Mouse (Mus musculus) lung, embryonic 15.5 days (tissue): ENCODE results near the gene Ppp1r1c. TPM values are rescaled to one million over a fixed set of nuclear protein-coding genes. Genes with fewer than 3 reads are reported as not detected.
A peak's percentile ranks its signal among the peaks of the same experiment; 100 is the strongest.

Experiments used
- ATAC-seq: fragments of 200-750 bp; cut with Nextera tagmentation; 2 replicates; pipeline ENCODE4 v1.8.0; 2017; ENCODE audit warnings: moderate number of reproducible peaks, borderline replicate concordance; ENCODE audit not compliant: low FRiP score, low TSS enrichment; ENCODE audit errors: extremely low read depth
- H3K27ac ChIP-seq: fragments of 300-500 bp; sonication (generic); 2 replicates; pipeline ENCODE4 v1.5.1; 2015; ENCODE audit warnings: moderate library complexity, mild to moderate bottlenecking, inconsistent platforms
- H3K27me3 ChIP-seq: fragments of 300-500 bp; sonication (generic); 2 replicates; pipeline ENCODE4 v1.6.1; 2015; ENCODE audit warnings: inconsistent platforms
- H3K36me3 ChIP-seq: fragments of 300-500 bp; sonication (generic); 2 replicates; pipeline ENCODE4 v1.6.1; 2015; ENCODE audit warnings: inconsistent platforms
- H3K4me1 ChIP-seq: fragments of 300-500 bp; sonication (generic); 2 replicates; pipeline ENCODE4 v1.6.1; 2015; ENCODE audit warnings: inconsistent platforms
- H3K4me2 ChIP-seq: fragments of 300-500 bp; sonication (generic); 2 replicates; pipeline ENCODE4 v1.6.1; 2015; ENCODE audit warnings: inconsistent platforms, mild to moderate bottlenecking, moderate library complexity
- H3K4me3 ChIP-seq: fragments of 300-500 bp; sonication (generic); 2 replicates; pipeline ENCODE4 v1.5.1; 2015; ENCODE audit warnings: mild to moderate bottlenecking, inconsistent platforms
- H3K9ac ChIP-seq: fragments of 300-500 bp; sonication (generic); 2 replicates; pipeline ENCODE4 v1.6.1; 2015; ENCODE audit warnings: inconsistent platforms
- H3K9me3 ChIP-seq: fragments of 300-500 bp; sonication (generic); 2 replicates; pipeline ENCODE4 v1.6.1; 2016; ENCODE audit warnings: inconsistent platforms
- WGBS: fragments of 180-500 bp; shearing (Covaris S2); methylation state at CpG from one replicate; pipeline ENCODE4 v1.1.7; 2015; 5-methylcytosine and 5-hydroxymethylcytosine counted together
- polyA plus RNA-seq: library from polyadenylated mRNA; unstranded; fragments of >200 nt; fragmentation: Nextera tagmentation; extraction: Ambion mirVana; gene quantifications from 2 replicates; pipeline ENCODE4 v1.2.1, GENCODE M21; 2015

Ppp1r1c gene
- polyA plus RNA-seq: 0.10 and 0.26 TPM in 2 replicates

DNA sequence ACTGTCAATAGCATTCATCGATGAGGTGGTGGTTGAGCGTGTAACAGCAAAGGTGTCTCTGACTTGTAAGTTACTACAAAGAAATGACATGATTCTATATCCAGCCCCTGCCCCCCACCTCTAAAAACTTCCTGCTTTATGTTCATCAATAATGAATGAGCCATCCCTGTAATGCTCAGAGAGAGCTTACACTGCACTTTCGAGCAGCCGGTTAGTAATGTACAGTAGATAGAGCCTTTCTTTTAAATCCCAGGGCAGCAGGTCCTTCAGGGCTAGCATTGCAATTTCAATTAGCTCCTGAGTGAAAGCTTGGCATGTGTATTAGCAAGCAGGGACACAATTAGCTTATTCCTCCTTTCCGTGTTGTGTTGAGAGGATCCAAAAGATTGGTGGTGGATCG, at the start of gene Ppp1r1c:
Ppp1r1c (plus strand) TSS at position 206 of the 400 bp plus-strand sequence.
- no peaks in the 10 kb centered on the region for H3K9me3 ChIP-seq
- no peaks in the 10 kb centered on the region for H3K36me3 ChIP-seq

DNA sequence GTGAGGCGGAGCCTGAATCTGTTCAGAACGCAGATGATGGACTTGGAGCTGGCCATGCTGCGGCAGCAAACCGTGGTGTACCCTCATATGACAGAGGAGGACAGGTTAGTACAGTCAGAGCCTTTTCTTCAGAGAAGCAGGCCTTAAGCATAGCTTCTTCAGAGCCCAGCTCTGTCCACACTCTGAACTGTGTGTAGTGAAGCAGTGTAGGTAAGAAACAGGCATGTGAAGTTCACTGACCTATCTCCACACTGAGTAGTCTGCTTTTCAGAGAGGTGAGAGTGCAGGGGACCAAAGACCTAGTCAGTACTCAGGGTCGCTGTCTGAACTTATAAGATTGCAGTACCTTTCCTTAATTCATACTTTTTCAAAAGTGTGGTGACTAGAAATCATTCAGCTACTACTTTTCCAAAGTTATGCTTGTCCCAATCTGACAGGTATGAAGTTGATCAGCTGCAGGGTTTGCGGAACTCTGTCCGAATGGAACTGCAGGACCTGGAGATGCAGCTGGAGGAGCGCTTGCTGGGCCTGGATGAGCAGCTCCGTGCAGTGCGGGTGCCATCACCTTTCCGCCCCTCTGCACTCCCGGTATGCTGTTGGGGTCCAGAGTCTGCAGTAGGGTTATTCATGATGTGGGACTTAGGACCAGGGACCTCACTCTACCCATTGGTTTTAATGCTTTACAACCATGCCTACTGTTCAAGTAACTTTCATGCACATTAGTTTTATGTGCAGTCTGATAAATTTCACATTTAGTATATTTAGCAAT, 47.0 kb upstream of the Ppp1r1c start:
- peaks cover 43% of the 10 kb centered on the region for H3K36me3 ChIP-seq
- H3K27ac ChIP-seq: no peak overlapping the region

More for the DNA sequence above, at the start of gene Ppp1r1c:
- ATAC-seq: no peak
- Histone ChIP-seq H3K4me3 (no peak within 1 kb of the TSS), H3K9ac (no peak within 1 kb of the TSS), H3K4me2 (no peak within 1 kb of the TSS), H3K27ac (no peak within 1 kb of the TSS), H3K27me3 (no peaks in the 10 kb centered on the region), H3K4me1 (no peaks in the 10 kb centered on the region)
- 88% methylated on average over 6 of the region's 6 CpGs for WGBS

DNA sequence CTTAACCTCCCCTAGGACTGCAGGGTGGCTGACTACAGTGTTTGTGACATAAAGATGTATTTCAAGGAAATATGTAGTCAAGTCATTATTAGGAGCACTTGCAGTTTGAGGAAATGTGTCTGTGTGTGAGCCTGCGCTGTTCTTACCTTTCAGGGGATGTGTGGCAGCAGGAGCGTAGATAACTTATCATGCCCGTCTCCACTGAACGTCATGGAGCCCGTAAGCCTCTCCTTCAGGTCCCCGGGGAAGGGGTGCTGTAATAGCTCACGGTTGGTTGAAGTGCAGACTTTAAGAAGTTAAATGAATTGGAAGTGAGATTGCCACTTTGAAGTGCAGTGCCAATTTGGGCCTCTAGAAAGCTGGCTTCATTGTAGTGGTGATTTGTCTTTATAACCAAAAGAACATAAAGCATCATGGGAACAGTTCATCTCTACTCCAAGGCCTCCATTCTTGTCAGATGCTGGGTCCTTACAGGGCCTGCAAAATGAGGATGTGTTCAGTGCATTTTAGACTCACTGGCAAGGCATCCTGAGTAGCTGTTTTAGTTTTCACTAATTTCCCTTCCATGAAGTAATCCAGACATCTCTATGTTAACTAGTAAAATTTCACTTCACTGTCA, 46.0 kb upstream of the Ppp1r1c start:
- Histone ChIP-seq H3K4me3 (no peak overlapping the region), H3K27ac (no peak overlapping the region)
- 74% methylated on average over 7 of the region's 7 CpGs for WGBS

More for the DNA sequence above, 47.0 kb upstream of the Ppp1r1c start:
- Histone ChIP-seq H3K27me3 (no peaks in the 10 kb centered on the region), H3K4me3 (no peak overlapping the region), H3K4me1 (peaks cover 10% of the 10 kb centered on the region), H3K9me3 (no peaks in the 10 kb centered on the region), H3K4me2 (no peak overlapping the region), H3K9ac (no peak overlapping the region)
- no peak for ATAC-seq
- 92% methylated on average over 12 of the region's 12 CpGs for WGBS

DNA sequence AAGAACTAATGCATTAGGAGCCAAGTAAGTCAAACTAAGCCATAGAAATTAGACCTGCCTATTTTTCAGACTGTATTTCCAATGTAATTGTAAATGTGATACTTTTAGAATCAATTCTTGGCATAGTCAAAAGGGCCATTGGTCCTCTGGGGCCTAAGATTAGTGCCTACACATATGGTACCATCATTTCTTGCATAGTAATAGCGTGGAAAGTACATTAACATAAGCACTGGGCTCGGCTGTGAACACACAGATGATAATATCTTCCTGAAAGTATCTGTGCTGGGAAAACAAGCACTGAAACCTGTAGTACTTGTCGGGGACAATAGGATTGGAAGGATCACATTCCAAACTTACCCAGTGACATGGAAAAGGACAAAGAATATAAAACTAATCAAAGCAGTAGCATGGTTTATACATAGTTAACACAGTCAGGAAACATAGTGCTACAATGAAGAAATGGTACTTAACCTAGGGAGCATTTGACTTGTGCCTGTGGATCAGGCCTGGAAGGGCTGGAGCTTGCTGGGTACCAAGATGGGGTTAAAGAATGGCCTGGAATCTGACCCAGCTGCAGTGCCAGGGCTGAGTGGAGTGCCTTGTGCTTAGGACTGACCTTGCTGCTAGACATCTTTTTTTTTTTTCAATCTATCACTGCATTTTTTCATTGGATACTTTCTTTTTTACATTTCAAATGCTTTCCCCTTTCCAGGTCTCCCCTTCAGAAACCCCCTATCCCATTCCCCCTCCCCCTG, 42.9 kb upstream of the Ppp1r1c start:
- H3K4me2 ChIP-seq: no peak overlapping the region
- no peaks in the 10 kb centered on the region for H3K9me3 ChIP-seq
- no peak overlapping the region for H3K4me3 ChIP-seq
- H3K36me3 ChIP-seq: peaks cover 20% of the 10 kb centered on the region
- ATAC-seq: no peak
- no peak overlapping the region for H3K27ac ChIP-seq
- WGBS: 71% methylated on average over 3 of the region's 3 CpGs
- H3K4me1 ChIP-seq: peaks cover 20% of the 10 kb centered on the region
- no peak overlapping the region for H3K9ac ChIP-seq
- no peaks in the 10 kb centered on the region for H3K27me3 ChIP-seq

More for the DNA sequence above, 46.0 kb upstream of the Ppp1r1c start:
- Histone ChIP-seq H3K9ac (no peak overlapping the region), H3K4me2 (no peak overlapping the region), H3K9me3 (no peaks in the 10 kb centered on the region), H3K4me1 (peaks cover 18% of the 10 kb centered on the region), H3K36me3 (peaks cover 43% of the 10 kb centered on the region), H3K27me3 (no peaks in the 10 kb centered on the region)
- ATAC-seq: no peak

DNA sequence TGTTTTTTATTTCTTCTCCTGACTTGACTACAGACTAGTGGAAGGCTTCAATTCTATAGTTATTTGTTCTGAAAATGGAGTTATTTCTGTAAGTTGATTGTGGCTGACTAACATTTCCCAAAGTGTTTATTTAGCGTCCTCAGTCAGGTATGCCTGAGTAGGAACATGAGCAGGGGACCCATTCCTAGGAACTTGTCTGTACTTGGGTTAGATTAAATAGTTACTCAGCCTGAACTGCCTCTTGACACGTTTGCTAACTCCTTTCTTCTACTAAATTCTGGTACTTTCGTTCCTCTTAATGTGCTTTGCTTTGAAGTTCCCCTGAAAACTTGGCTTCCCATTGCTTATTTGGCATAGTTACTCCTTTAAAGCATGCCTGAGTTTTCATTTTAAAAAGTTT, 42.1 kb upstream of the Ppp1r1c start:
- peaks cover 15% of the 10 kb centered on the region for H3K36me3 ChIP-seq
- H3K4me1 ChIP-seq: peaks cover 20% of the 10 kb centered on the region
- peak; percentile 76; the same call in 1 of the 2 replicates for ATAC-seq
- H3K27me3 ChIP-seq: no peaks in the 10 kb centered on the region
- 31% methylated on average over 3 of the region's 3 CpGs for WGBS
- H3K4me2 ChIP-seq: no peak overlapping the region
- H3K27ac ChIP-seq: peak overlapping the region; percentile 35
- H3K9me3 ChIP-seq: no peaks in the 10 kb centered on the region
- H3K9ac ChIP-seq: no peak overlapping the region
- H3K4me3 ChIP-seq: no peak overlapping the region

DNA sequence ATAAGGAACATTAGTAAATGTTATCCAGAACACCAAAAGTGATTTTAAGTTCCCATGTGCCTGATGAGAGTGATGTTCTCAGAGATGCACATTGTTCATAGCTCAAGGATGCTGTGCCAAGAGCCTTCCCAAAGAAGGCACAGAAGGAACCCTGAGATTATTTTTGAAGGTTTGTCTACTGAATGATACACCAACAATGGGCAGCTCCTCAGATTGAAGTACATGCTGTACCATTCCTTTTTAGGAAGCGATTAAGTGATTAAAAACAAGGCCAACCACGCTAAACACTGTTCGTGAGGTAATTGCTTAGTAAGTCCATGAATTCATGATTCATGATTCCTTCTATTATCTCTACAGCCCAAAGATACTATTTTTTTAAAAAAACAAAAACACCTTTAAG, 32.3 kb upstream of the Ppp1r1c start:
- Histone ChIP-seq H3K9ac (no peak overlapping the region), H3K9me3 (no peaks in the 10 kb centered on the region), H3K27me3 (no peaks in the 10 kb centered on the region), H3K4me1 (no peaks in the 10 kb centered on the region), H3K4me2 (no peak overlapping the region), H3K36me3 (peaks cover 10% of the 10 kb centered on the region), H3K4me3 (no peak overlapping the region), H3K27ac (no peak overlapping the region)
- no peak for ATAC-seq
- 91% methylated on average over 3 of the region's 3 CpGs for WGBS

DNA sequence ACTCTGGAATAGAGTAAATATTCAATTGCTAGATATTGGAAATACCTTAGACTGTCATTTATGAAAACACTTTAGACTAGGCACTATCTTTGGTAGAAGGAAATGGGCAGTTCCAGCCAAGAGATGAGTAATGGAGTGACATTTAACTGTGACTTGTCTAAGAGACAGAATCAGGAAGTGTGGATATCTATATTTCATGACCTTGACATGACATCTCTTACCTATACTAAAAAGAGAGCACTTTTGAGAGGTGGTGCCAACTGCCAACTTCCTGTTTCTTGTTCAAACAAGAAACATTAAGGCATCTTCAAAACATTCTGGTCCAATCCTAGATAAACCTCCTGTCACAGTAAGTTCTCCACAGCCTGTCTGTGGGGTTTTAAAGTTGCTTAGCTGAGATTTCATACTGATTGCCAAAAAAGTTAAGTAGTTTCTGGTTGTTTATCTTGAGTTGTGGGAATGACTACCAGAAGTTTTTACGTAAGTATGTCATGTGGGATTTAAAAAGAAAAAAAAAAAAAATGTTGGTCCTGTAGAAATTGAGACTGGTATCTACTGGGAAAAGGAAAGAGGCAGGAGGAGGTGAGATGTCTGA, 29.8 kb upstream of the Ppp1r1c start:
- ATAC-seq: no peak
- H3K9ac ChIP-seq: no peak overlapping the region
- no peaks in the 10 kb centered on the region for H3K9me3 ChIP-seq
- no peak overlapping the region for H3K4me2 ChIP-seq
- no peaks in the 10 kb centered on the region for H3K27me3 ChIP-seq
- no peaks in the 10 kb centered on the region for H3K36me3 ChIP-seq
- WGBS: 50% methylated on average over 1 of the region's 1 CpGs
- H3K4me3 ChIP-seq: no peak overlapping the region
- H3K4me1 ChIP-seq: no peaks in the 10 kb centered on the region
- no peak overlapping the region for H3K27ac ChIP-seq

DNA sequence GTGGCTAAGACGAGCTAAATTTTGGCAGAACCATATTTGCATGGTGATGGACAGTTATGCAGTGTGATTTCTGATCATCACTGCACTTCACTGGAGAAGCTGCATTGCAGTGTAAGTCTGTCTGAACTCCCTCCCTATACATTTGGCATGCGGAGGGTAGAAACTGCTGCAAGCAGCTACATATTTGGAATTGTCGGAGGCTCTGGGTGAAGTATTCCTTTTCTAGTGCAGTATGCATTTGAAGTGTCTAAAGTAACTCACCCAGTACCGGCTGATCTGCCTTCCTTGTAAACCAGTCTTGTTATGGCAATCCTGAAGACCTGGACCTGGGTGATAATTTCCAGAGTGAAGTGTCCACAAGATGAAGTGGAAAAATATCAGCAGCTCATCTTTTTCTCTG, 25.9 kb upstream of the Ppp1r1c start:
- no peak for ATAC-seq
- Histone ChIP-seq H3K9me3 (no peaks in the 10 kb centered on the region), H3K27ac (no peak overlapping the region), H3K36me3 (no peaks in the 10 kb centered on the region), H3K27me3 (no peaks in the 10 kb centered on the region), H3K4me2 (no peak overlapping the region), H3K9ac (no peak overlapping the region), H3K4me1 (no peaks in the 10 kb centered on the region), H3K4me3 (no peak overlapping the region)
- WGBS: 30% methylated on average over 4 of the region's 4 CpGs

DNA sequence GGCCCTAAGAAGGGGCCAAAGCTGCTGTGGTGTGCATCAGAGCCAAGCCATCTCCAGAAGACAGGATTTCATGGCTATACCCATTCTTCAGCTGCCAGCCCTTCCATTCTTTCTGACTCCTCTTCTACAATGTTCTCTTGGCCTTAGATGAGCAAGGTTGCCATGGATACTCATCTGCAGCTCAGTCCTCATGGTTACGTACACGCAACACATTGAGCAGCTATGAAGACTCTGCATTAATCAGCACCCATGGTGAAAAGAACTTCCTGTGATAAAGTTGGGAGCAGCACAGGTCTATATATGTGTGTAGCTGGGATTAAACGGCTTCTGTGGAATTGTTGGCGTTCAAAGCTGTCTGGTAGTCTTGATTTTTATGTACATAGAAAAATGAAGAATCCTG, 24.3 kb upstream of the Ppp1r1c start:
- H3K36me3 ChIP-seq: no peaks in the 10 kb centered on the region
- H3K4me3 ChIP-seq: no peak overlapping the region
- H3K4me2 ChIP-seq: no peak overlapping the region
- no peaks in the 10 kb centered on the region for H3K4me1 ChIP-seq
- WGBS: 89% methylated on average over 4 of the region's 4 CpGs
- ATAC-seq: no peak
- H3K9me3 ChIP-seq: no peaks in the 10 kb centered on the region
- H3K27ac ChIP-seq: no peak overlapping the region
- H3K27me3 ChIP-seq: no peaks in the 10 kb centered on the region
- no peak overlapping the region for H3K9ac ChIP-seq

DNA sequence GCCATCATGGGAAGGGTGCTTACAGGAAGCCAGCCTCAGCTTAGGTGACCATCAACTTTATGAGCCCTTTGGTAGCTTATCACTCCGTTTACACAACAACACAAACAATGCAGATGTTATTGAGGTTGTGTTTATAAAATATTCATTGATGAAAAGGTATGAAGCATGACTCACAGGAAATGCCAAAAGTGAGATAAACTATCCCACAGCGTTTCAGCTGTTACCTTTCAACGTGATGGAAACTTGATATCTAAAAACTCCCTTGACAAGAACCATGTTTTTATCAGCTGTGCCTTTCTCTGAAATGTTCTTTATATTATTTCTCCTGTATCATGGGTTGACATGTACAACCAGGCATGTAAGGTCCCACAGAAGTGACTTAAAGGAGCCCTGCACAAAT, 16.7 kb upstream of the Ppp1r1c start:
- Histone ChIP-seq H3K4me2 (no peak overlapping the region), H3K36me3 (no peaks in the 10 kb centered on the region), H3K4me1 (no peaks in the 10 kb centered on the region), H3K9ac (no peak overlapping the region), H3K27me3 (no peaks in the 10 kb centered on the region), H3K9me3 (no peaks in the 10 kb centered on the region), H3K27ac (no peak overlapping the region), H3K4me3 (no peak overlapping the region)
- WGBS: 40% methylated on average over 3 of the region's 3 CpGs
- ATAC-seq: no peak

DNA sequence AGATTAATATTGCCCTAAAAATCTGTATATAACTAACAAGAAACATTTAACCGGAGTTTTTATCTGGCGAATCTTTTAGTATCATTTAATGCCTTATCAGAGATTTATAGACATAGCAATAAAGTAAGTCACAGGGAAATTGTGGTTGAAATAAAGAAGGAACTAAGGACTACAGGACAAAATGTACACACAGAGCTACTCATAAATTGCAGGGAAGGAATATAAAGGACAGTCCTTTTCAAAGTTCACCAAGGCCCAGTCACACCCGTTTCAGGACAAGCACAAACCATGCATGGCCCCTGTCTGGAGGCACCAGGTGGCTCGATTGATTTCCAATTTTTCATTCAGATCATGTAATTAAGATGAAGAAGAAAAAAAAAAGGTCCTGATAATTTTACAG, 12.4 kb upstream of the Ppp1r1c start:
- no peaks in the 10 kb centered on the region for H3K4me1 ChIP-seq
- no peaks in the 10 kb centered on the region for H3K36me3 ChIP-seq
- no peak overlapping the region for H3K4me3 ChIP-seq
- H3K9me3 ChIP-seq: no peaks in the 10 kb centered on the region
- H3K4me2 ChIP-seq: no peak overlapping the region
- WGBS: 85% methylated on average over 4 of the region's 4 CpGs
- H3K27ac ChIP-seq: no peak overlapping the region
- no peaks in the 10 kb centered on the region for H3K27me3 ChIP-seq
- ATAC-seq: no peak
- H3K9ac ChIP-seq: no peak overlapping the region
